Mouse (Mus musculus) layer of hippocampus, postnatal 14 days (tissue): Measurements from ENCODE around the gene Vangl1. TPM values are rescaled to one million over a fixed set of nuclear protein-coding genes. Genes with fewer than 3 reads are reported as not detected.
A peak's percentile ranks its signal among the peaks of the same experiment; 100 is the strongest.

ENCODE experiments used
- DNase-seq, 2 experiments: peaks; one replicate each; pipeline ENCODE4 v3.0.0; 2021 to 2022; ENCODE audit warnings: low spot score in 2 of 2, mixed read lengths in 1 of 2
- total RNA-seq, 2 experiments: library from RNA; stranded (reverse); gene quantifications; 2 replicates each; pipeline ENCODE4 v1.2.3; 2021

Gene Vangl1
- total RNA-seq, 2 experiments from 2014 or later = 9.2 to 12.5 TPM

DNA sequence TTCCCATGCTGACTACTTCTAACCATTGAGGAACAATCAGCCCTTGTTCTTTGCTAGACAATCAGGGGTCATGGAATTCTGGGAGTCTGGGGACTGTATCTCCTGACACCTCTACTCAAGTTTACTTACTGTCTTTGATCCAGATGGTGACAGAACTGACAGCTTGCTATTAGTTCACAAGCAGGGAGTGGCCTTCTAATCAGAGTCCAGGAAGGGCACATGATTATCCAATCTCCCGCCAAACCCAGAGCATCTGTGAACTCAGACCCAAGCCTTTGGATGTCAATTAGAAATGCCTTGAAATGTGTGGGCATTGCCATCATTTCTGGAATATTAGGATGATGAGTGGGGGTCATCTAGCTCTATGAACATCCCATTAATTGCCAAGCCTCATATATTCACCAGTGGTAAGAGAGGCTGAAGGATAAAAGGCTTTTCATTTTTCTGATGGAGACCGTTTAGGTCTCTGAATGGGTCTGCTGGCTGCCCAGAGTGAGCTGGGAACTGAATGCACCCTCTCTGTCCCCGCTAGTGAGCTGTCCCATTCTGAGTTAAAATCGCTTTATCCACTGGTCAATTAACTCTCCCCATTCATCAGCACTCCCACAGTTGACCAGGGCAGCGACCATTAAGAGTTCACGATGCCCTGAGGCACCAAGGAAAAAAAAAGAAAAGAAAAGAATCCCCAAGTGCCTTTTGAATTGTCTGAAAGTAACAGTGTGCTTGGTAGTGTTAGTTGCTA lies 58.7 kb downstream of the Vangl1 start:
- DNase-seq = no peak

GRCm38 (mm10) chr3:102144401-102144800 lies 60.1 kb downstream of the Vangl1 start:
- DNase-seq = no peak

DNA sequence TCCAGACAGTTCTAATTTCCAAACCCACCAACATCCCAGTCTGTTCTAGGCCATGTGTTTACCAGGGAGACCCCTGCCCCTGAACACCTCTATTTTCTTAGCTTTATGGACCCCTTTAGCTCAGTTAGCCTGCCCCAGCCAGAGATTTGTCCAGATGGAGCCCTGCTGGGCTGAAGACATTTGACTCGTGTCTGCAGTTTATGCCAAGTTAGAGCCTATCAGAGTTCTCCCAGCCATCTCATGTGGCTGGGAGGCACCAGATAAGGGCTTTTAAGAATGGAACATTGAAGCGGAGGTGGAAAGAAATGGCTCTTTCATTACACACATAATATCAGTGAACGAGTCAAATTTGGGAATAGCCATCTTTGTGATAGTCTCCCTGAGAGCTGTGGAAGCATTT lies 61.0 kb downstream of the Vangl1 start:
- DNase-seq = no peak

DNA sequence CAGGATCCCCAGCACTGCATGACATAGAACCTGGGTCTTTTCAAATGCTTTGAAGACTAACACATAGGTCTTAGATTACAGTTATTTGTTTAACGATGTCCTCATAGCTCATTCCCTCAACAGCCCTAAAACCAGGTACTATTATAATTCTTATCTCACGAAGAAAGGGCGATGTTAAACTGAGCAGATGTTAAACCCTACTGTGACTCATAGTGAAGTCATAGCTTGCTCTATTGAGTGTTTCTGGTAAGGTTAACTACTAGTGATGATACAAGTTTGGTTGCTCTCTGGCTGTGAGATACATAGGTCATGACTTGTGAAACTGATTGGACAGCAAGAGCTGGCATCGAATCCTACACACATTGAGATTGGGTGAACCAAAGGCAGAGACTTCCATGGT lies 61.5 kb downstream of the Vangl1 start:
- DNase-seq = no peak

DNA sequence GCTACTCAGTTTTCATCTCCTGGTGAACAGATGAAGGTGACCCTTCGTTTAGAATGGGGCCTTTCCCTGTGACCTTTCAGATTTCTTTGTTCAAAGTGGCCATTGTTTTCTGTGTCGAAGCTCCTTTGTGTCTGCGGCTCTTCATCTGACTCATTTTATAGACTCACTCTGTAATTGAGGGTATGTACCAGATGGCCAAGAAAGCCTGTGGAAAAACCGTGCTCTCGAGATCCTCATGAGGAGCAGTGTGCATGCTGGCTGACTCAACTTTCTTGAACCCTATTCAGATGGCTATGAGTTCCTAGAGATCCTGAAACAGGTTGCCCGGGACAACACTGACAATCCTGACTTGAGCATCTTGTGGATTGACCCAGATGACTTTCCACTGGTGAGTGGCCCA lies 62.6 kb downstream of the Vangl1 start:
- no peak for DNase-seq

GRCm38 (mm10) chr3:102141451-102141850 lies 63.0 kb downstream of the Vangl1 start:
- DNase-seq = no peak

- DNase-seq = no peak
Observed at GRCm38 (mm10) chr3:102140606-102141005, 63.9 kb downstream of the Vangl1 start.

GRCm38 (mm10) chr3:102138899-102139298 lies 65.6 kb downstream of the Vangl1 start:
- DNase-seq = no peak

GRCm38 (mm10) chr3:102137158-102137557 lies 67.3 kb downstream of the Vangl1 start:
- DNase-seq = no peak

DNA sequence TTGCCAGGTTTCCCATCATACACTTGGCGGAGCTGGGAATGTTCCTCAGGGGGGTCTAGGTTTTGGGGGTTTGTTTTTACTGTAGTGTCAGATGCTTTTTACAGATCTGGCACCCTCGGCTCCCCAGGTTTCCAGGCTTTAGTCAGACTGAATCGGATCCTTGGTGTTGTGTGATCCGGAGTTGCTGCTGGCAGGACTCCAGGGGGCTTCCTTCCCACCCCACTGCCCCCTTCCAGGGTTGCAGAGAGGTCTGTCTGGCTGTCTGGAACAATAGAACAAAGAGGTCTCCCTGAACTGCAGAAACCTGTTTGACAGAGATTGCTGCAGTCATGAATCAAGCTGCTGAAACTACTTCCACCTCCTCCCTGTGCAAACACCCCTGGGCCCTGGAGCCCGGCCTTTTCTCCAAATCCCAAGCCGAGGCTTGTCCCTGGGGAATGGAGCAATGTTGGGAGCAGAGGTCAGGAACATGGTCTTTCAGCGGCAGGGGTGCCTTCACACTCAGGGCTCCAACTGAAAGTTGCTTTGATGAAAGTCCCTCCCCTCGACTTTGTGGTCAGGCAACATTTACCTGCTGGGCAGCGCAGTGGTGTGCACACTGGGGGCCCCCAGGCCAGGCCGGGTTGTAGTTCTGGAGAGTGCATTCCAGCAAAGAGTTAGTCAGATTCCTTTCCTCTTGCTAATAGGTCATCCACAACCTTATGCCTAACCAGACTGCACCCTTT lies 68.9 kb downstream of the Vangl1 start:
- DNase-seq = no peak

- no peak for DNase-seq
Observed at GRCm38 (mm10) chr3:102131627-102132324, 72.7 kb downstream of the Vangl1 start.

DNA sequence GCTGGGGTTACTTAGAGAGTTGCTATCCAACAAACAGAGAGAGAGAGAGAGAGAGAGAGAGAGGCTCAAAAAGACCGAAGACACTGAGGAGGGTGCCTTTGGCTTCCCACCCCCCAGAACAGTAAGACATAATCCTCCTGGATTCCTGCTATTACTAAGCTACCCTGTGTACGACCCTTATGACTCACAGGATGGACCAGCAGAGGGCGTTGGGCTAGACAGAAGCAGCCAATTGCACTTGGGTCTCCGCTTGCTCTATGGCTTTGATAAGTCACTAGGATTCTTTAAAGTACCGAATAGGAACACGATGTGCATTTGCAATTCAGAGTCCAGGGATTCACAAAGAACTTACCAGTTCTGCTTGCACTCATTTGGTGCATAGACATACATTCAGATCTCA lies 74.0 kb downstream of the Vangl1 start:
- DNase-seq = no peak

- DNase-seq = no peak
Observed at GRCm38 (mm10) chr3:102128242-102128641, 76.3 kb downstream of the Vangl1 start.

GRCm38 (mm10) chr3:102127114-102127513 lies 77.4 kb downstream of the Vangl1 start:
- no peak for DNase-seq

DNA sequence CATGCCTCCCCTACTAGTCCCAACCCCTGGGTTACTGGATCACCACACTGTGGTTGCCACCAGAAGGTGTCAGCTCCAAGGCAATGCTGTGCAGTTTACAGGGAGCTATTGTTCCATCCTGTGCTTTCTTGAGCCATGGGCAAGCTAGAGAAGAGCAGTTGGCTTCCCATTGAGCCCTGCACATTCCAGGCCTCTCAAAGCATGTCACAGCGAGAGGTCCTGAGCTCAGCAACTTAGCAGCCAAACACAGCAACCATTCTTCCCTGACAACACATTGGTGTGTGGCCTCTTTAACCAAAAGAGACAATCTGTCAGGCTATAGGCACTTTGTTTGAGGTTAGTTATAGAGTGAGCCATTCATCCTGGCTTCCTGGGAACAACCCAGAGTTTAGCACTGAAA lies 78.9 kb downstream of the Vangl1 start:
- DNase-seq = no peak

GRCm38 (mm10) chr3:102123654-102124053 lies 80.8 kb downstream of the Vangl1 start:
- DNase-seq = no peak

GRCm38 (mm10) chr3:102122046-102122445 lies 82.4 kb downstream of the Vangl1 start:
- DNase-seq = no peak

- no peak for DNase-seq
Observed at GRCm38 (mm10) chr3:102120947-102121346, 83.5 kb downstream of the Vangl1 start.

- no peak for DNase-seq
Observed at GRCm38 (mm10) chr3:102111979-102112599, 92.4 kb downstream of the Vangl1 start.

DNA sequence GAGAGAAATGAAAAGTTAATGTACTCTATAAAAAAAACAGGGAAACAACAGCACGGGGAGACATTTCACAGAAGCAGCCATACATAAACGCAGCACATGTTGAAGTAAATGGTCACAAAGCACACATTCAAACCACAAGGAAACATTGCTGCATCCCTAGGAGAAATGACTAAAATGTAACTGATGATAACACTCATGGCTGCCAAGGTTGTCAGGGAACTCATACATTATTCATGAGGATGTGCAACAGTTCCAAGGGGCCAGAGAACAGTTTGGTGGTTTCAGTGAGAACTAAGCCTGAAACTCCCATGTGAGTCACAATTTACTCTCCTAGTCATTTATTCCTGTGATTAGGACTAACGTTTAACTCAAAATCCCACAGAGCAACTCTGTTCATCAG lies 96.3 kb downstream of the Vangl1 start:
- peak in 1 of 2 experiments; percentile 11 for DNase-seq

DNA sequence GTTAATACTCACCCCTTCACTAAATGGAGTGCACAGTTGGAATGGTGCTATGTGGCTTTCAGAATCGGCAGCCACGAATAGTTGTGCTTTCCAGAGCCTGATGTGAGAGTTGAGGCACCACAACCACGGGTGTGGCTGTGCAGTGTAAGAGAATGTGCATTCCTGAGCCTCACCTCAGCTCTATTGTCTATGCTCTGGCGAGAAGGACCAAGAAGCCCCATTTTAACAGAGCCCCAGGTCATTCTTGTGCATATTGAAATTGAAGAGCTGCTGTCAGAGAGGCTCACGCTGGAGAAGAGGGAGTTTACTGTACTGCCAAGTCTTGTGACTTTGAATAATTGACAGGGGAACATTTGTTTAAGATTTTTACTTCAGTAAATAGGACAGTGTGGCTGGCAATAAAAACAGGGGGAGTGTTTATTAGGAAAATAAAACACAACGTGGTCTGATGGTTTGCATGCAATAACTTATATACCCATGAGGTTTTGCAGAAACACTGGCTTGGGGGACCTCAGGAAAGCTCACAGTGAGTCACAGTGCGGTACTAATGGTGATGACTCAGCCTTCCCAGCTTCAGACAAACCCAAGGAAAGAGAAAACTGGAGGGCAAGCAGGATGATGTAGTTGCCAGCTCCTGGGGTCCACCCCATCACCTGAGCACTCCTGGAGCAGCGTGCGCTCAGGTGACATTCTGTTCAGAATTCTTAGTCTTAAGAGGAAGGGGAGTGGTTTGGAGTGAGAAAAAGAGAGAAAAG lies 100.5 kb downstream of the Vangl1 start:
- DNase-seq = no peak
